Mouse (Mus musculus) midbrain, embryonic 10.5 days (tissue): ENCODE data around the gene Dock4. TPM values are rescaled to one million over a fixed set of nuclear protein-coding genes. Genes with fewer than 3 reads are reported as not detected.

Experiments used
- DNase-seq: peaks from one replicate; pipeline ENCODE4 v3.0.0-alpha.2; 2017; ENCODE audit warnings: low spot score
- H3K27ac ChIP-seq: fragments of 300-500 bp; sonication (generic); replicated peaks from 2 replicates; pipeline ENCODE4 v1.5.1; 2016; ENCODE audit warnings: mild to moderate bottlenecking
- H3K27me3 ChIP-seq: fragments of 300-500 bp; sonication (generic); 2 replicates; pipeline ENCODE4 v1.6.1; 2016; ENCODE audit warnings: low read depth, mild to moderate bottlenecking; ENCODE audit not compliant: poor library complexity, severe bottlenecking
- H3K36me3 ChIP-seq: fragments of 300-500 bp; sonication (generic); 2 replicates; pipeline ENCODE4 v1.6.1; 2016; ENCODE audit warnings: mild to moderate bottlenecking, moderate library complexity
- H3K4me1 ChIP-seq: fragments of 300-500 bp; sonication (generic); 2 replicates; pipeline ENCODE4 v1.6.1; 2016
- H3K4me3 ChIP-seq: fragments of 300-500 bp; sonication (generic); 2 replicates; pipeline ENCODE4 v1.5.1; 2016; ENCODE audit warnings: mild to moderate bottlenecking, moderate library complexity
- H3K9me3 ChIP-seq: fragments of 300-500 bp; sonication (generic); replicated peaks from 2 replicates; pipeline ENCODE4 v1.6.1; 2016; ENCODE audit warnings: mild to moderate bottlenecking
- WGBS: fragments of 180-500 bp; shearing (Covaris S2); methylation state at CpG from one replicate; pipeline ENCODE4 v1.1.7; 2016; 5-methylcytosine and 5-hydroxymethylcytosine counted together
- polyA plus RNA-seq: library from polyadenylated mRNA; unstranded; fragments of >200 nt; fragmentation: Nextera tagmentation; extraction: Ambion mirVana; gene quantifications from 2 replicates; pipeline ENCODE4 v1.2.1, GENCODE M21; 2016

Dock4 gene
- polyA plus RNA-seq, 1 experiment from 2014 or later = 14.0 TPM

DNA sequence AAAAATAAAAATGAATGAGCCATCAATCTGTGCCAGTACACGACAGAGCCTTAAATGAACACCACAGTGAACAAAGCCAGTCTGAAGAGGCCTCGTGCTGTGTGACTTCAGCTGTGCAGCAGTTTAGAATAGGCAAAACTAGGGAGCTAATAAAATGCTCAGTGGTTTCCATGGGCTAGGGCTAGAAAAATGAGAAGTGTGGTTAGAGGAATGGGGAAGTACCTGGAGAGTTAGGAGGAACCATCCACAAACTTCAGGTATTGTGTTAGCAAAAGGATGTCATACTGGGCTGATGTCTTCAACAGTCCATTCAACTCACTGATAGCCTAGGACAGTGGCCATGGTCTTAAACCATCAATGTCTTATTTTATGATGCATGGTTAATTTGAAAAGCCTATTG lies 263.3 kb downstream of the Dock4 start:
- no peak overlapping the region for H3K27ac ChIP-seq
- no peak for DNase-seq
- H3K27me3 ChIP-seq = no peaks in the 10 kb centered on the region
- H3K4me3 ChIP-seq = no peak overlapping the region
- H3K9me3 ChIP-seq = no peaks in the 10 kb centered on the region
- 0 out of 2 replicates have a peak, but pooled peaks cover 5% of the 10 kb centered on the region for H3K4me1 ChIP-seq
- H3K36me3 ChIP-seq = 0 out of 2 replicates have a peak, but pooled peaks cover 5% of the 10 kb centered on the region
- WGBS = 85% methylated on average over 2 of the region's 2 CpGs

DNA sequence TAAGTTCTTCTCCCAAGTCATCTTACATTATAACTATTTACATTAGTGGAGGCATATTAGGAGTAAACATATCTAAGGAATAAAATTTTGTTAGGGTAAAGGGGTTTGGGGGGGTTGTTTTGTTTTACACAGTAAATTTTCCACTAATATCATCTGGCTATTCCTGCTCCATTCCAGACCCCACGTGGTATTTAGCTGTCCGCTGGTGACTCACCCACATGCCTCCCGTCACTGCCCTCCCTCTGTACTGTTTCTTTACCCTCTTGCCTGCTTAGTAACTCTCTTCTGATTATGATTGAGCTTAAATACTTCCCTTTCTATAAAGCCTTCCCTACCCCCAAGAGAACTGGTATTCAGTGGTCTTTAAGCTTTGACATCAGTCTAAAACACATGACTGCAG lies 266.5 kb downstream of the Dock4 start:
- no peaks in the 10 kb centered on the region for H3K9me3 ChIP-seq
- 85% methylated on average over 3 of the region's 3 CpGs for WGBS
- DNase-seq = no peak
- no peaks in the 10 kb centered on the region for H3K27me3 ChIP-seq
- H3K4me3 ChIP-seq = no peak overlapping the region
- H3K36me3 ChIP-seq = 0 out of 2 replicates have a peak, but pooled peaks cover 5% of the 10 kb centered on the region
- no peaks in the 10 kb centered on the region for H3K4me1 ChIP-seq
- H3K27ac ChIP-seq = no peak overlapping the region

DNA sequence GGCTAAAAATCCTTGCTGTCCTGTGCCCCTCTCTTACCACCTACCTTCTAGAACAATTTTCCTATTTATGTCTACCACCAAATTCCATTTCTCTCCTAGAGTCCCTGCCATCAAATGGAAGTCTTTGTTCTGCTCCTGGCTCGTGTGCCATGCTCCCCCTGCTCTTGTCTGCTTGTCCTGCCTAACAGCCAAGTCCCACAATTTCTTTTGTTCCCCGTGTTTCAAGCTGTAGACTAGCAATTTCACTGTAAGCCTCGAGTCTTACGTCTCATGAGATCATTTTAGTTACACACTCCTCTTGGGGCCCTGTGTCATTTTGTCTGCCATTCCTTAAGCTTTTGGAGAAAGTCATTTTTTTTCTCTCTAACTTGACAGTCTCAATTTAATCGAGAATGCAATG lies 268.5 kb downstream of the Dock4 start:
- 69% methylated on average over 5 of the region's 5 CpGs for WGBS

DNA sequence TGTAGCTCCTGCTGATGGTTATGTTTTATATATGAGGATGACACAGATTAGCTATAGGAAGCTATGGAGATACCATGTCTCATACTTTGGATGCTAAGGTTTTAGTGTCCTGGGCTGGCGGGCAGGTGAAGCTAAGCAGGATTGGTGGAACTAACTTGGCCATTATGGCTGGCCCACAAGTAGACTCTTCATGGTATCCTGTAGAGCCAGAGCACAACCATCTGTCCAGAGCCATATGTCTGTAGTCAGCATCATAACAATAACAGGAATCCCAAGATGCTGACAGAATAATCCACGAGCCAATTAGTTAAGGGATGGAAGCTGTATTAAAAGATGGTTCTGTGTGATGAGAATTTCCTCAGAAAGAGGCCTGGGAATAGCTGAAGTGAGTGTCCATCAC lies 269.4 kb downstream of the Dock4 start:
- Histone ChIP-seq H3K27me3 (no peaks in the 10 kb centered on the region), H3K9me3 (no peaks in the 10 kb centered on the region), H3K36me3 (0 out of 2 replicates have a peak, but pooled peaks cover 8% of the 10 kb centered on the region), H3K4me1 (no peaks in the 10 kb centered on the region), H3K4me3 (no peak overlapping the region), H3K27ac (no peak overlapping the region)
- DNase-seq = no peak
- 91% methylated on average over 2 of the region's 2 CpGs for WGBS

More for the DNA sequence above, 268.5 kb downstream of the Dock4 start:
- DNase-seq = no peak
- H3K4me3 ChIP-seq = no peak overlapping the region
- no peaks in the 10 kb centered on the region for H3K4me1 ChIP-seq
- H3K36me3 ChIP-seq = 0 out of 2 replicates have a peak, but pooled peaks cover 5% of the 10 kb centered on the region
- H3K27me3 ChIP-seq = no peaks in the 10 kb centered on the region
- no peak overlapping the region for H3K27ac ChIP-seq
- H3K9me3 ChIP-seq = no peaks in the 10 kb centered on the region

DNA sequence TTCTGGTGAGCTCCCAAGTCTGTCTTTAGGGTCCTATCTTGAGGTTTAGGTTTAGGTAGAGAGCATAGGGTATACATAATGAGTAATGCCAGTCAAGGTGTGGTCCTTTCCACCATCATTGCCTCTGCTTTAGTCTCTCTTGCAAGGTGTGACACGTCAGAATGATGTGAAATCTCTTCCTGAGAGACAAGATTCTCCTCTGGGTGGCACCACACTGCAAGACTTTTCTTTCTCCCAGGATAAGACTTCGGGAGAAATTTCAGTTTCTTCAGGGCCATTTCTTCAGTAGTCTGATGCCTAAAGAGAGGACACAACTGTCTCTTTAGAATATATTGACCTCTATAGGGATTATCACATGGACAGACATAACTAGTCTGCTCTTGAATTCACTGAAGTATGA lies 282.6 kb downstream of the Dock4 start:
- 73% methylated on average over 2 of the region's 2 CpGs for WGBS
- no peak overlapping the region for H3K4me3 ChIP-seq
- no peaks in the 10 kb centered on the region for H3K36me3 ChIP-seq
- H3K27me3 ChIP-seq = no peaks in the 10 kb centered on the region
- DNase-seq = no peak
- H3K9me3 ChIP-seq = no peaks in the 10 kb centered on the region
- H3K4me1 ChIP-seq = no peaks in the 10 kb centered on the region
- H3K27ac ChIP-seq = no peak overlapping the region

DNA sequence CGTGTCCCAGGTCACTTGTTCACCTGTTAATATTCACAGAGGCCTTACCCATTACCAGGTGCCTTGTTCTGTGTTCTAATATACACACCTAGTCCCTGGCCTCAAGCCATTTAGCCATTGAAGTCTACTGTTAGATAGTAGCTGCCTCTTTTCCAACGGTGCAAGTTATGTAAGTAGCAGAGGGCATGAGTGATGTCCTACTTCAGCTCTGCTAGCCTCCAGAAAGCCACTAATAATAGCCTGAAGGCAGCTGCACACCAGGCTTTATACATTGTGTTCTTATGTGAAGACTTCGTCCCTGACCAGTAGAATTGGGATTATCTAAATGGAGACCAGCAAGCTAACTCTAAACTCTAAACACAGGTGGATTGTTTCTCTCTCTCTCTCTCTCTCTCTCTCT lies 285.0 kb downstream of the Dock4 start:
- Histone ChIP-seq H3K27me3 (no peaks in the 10 kb centered on the region), H3K4me1 (no peaks in the 10 kb centered on the region), H3K4me3 (no peak overlapping the region), H3K36me3 (no peaks in the 10 kb centered on the region), H3K27ac (no peak overlapping the region), H3K9me3 (no peaks in the 10 kb centered on the region)
- WGBS = 91% methylated on average over 3 of the region's 3 CpGs
- no peak for DNase-seq

DNA sequence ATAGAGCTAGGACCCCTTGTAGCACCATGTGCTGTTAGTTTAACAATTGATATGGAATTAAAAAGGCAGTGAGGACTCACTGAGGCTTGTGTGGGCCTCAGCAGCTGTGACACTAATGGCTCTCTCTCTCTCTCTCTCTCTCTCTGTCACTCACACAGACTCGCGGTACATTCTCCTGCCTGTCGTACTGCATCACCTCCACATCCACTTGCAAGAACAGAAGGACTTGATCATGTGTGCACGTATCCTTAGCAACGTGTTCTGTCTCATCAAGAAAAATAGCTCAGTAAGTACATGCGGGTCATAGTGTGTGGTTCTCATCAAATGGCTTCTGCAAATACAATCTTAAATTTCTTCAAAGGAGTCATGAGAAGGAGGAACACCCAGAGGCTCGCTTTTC lies 299.7 kb downstream of the Dock4 start:
- 85% methylated on average over 7 of the region's 7 CpGs for WGBS
- Histone ChIP-seq H3K4me3 (no peak overlapping the region), H3K27me3 (no peaks in the 10 kb centered on the region), H3K36me3 (0 out of 2 replicates have a peak, but pooled peaks cover 3% of the 10 kb centered on the region), H3K9me3 (no peaks in the 10 kb centered on the region), H3K27ac (no peak overlapping the region), H3K4me1 (peaks cover 7% of the 10 kb centered on the region)
- no peak for DNase-seq

DNA sequence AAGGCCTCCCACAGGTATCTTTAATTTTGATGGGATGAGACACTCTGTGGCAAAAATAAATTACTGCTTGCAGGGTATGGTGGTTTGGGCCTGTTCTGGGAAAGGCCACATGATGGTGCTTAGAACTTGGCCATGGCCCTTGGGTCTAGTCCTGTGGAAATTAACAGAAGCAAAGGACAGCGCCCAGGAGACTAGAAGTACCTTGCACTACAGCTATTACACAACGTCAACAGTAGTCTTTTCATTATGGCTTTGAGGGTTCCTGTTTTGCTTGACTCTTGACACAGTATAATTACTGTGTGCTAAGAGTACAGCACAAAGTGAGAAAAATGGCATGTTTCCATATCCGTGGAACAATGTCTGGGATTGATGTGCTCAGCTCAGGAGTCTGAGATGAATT lies 300.3 kb downstream of the Dock4 start:
- DNase-seq = no peak
- Histone ChIP-seq H3K27me3 (no peaks in the 10 kb centered on the region), H3K27ac (no peak overlapping the region), H3K9me3 (no peaks in the 10 kb centered on the region), H3K36me3 (0 out of 2 replicates have a peak, but pooled peaks cover 3% of the 10 kb centered on the region), H3K4me3 (no peak overlapping the region), H3K4me1 (peaks cover 7% of the 10 kb centered on the region)
- WGBS = 91% methylated on average over 3 of the region's 3 CpGs

DNA sequence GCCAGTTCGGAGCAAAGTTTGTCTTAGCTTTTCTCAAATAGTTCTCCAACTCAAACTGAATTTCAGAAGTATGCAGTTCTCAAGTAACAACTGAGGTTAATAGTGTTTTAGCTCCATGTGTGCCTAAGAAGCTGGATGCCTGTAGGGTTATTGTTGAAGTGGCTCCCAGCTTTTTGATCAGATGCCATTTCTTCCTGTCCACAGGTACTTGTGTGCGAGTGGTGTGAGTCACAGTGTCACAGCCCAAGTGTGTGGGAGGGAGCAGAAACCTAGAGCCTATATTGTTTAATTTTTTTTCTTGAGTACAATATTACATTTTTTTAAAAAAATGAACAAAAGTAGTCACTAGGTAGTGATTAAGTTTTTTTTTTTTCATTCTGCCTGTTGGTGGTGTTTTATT lies 313.5 kb downstream of the Dock4 start:
- DNase-seq = no peak
- no peaks in the 10 kb centered on the region for H3K9me3 ChIP-seq
- H3K27ac ChIP-seq = no peak overlapping the region
- WGBS = 99% methylated on average over 2 of the region's 2 CpGs
- H3K4me3 ChIP-seq = no peak overlapping the region
- H3K27me3 ChIP-seq = no peaks in the 10 kb centered on the region
- no peaks in the 10 kb centered on the region for H3K4me1 ChIP-seq
- no peaks in the 10 kb centered on the region for H3K36me3 ChIP-seq

DNA sequence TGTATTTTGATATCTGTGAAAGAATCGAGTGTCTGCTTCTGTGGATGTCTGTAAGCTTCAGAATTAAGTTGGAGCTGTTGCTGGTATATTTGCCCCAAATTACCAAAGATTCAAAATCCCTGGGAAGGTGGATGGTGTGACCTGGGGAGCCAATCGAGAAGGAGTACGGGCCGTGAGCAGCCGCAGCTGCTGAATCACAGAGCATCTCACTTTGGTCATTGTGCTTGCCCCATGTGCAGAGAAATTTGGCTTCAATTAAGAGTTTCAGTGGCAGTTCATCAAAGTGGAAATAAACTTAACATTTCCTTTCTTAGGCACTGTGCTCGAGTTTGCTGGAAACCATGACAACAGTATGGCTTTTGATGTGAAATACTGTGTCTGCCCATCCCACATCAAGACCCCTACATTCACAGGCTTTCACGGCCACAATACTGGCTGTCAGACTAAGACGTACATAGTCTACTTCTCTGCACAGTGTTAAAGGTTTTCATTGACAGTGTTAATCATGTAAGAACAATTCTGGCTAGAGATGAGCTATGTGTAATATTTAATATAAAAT lies 321.6 kb downstream of the Dock4 start:
- DNase-seq = no peak
- Histone ChIP-seq H3K4me3 (no peak overlapping the region), H3K4me1 (no peaks in the 10 kb centered on the region), H3K9me3 (no peaks in the 10 kb centered on the region), H3K27ac (no peak overlapping the region), H3K27me3 (no peaks in the 10 kb centered on the region), H3K36me3 (no peaks in the 10 kb centered on the region)
- whole genome bisulfite sequencing = 81% methylated on average over 8 of the region's 8 CpGs

DNA sequence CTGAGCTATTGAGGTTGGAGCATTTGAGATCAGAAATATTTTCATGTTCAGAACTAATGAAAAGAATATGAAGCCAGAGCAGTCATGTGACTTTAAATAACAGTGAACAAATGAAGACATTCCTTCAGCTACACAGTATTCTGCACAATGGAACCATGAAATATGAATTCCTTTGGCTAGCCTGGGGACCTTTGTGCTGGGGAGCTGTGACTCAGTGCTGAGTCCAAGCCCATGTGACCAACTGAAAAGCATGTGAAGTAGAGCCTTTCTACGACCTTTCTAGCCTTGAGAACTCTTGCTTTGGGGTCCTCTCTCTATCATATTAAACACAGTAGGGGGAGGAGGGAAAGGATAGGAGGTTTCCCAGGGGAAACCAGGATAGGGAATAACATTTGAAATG lies 327.3 kb downstream of the Dock4 start:
- Histone ChIP-seq H3K4me1 (no peaks in the 10 kb centered on the region), H3K9me3 (no peaks in the 10 kb centered on the region), H3K4me3 (no peak overlapping the region), H3K27ac (no peak overlapping the region), H3K27me3 (no peaks in the 10 kb centered on the region), H3K36me3 (no peaks in the 10 kb centered on the region)
- no peak for DNase-seq
- WGBS = 73% methylated on average over 1 of the region's 1 CpGs

DNA sequence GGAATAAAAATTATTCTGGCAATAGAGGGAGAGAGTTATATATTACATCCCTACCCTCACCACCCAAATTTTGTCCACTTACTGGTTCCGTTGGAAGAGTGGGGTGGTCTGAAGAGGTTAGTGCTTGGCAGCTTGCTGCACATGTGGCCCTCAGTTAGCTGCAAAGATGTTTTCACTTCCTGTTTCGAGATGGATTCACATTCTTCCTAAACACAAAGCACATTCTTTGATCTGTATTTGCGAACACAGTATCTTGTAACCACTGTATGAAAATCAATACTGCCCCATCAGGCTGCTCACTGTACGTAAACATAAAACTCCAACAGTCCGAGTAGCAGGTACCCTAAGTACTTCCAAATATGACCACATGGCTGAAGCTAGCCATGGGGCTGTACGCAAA lies 335.8 kb downstream of the Dock4 start:
- no peak for DNase-seq
- WGBS = 92% methylated on average over 6 of the region's 6 CpGs
- Histone ChIP-seq H3K9me3 (no peaks in the 10 kb centered on the region), H3K36me3 (no peaks in the 10 kb centered on the region), H3K27ac (no peak overlapping the region), H3K4me1 (peaks cover 16% of the 10 kb centered on the region; the same call in 1 of the 2 replicates), H3K4me3 (no peak overlapping the region), H3K27me3 (no peaks in the 10 kb centered on the region)

DNA sequence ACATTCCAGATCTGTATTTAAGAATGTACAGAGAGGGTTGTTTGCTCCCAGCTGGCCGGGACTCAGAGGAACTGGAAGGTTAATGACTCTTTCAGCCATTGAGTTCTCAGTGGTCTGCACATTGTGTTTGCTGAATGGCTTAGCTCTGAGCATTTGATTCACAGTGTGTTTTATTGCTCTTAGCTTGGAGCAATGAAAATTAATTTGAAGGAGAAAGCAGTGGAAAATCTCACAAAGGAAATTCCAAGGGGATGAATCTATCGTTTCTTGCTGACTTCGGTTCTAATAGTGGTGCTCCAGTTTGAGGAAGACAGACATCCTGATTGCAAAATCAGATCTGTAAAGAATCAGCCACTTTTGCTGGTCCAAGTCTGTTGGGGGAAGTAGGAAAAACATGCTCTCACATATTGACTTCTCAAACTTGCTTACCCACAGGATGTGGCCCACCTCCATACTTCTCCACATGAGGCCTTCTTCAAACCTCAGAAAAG lies 342.9 kb downstream of the Dock4 start:
- Histone ChIP-seq H3K36me3 (no peaks in the 10 kb centered on the region), H3K27ac (no peak overlapping the region), H3K4me3 (no peak overlapping the region), H3K9me3 (no peaks in the 10 kb centered on the region), H3K27me3 (no peaks in the 10 kb centered on the region), H3K4me1 (peaks cover 32% of the 10 kb centered on the region)
- DNase-seq = no peak
- 59% methylated on average over 3 of the region's 3 CpGs for WGBS
